Comparison of ENCODE assay signal across 10 mouse cellular contexts in the genomic region with DNA sequence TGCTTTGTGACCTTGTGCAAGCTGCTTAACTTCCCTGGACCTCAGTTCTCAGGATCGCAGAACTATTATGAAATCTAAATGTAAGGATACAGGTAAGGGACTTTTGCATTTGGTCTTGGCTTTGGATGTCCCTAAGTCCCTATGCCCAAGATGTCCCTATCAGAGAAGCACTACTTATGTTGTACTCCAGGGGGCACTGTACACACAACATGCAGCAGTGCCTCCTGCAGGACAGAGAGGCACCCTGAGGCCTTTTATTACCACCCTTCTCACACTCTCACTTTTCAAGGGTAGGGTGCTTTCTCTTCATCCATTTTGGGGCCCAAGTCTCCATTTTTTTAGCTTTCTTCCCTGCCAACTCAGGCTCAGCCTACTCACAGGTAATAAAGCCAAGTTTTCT. TPM values are rescaled to one million over a fixed set of nuclear protein-coding genes. Genes with fewer than 3 reads are reported as not detected.
A peak's percentile ranks its signal among the peaks of the same experiment; 100 is the strongest.
DNase-seq lines count a peak whose midpoint lies in the region; ATAC-seq and TF ChIP-seq lines count a peak whose summit lies in the region.
"Had no signal": no experiment of that assay in that cellular context is flagged by ENCODE, and none has a peak within 500 bp of the region (broad histone marks: within the 10 kb centered on the region; RNA-seq: fewer than 3 reads in every experiment).

No protein-coding gene starts in this region.

- no peaks in the 10 kb centered on the region for H3K4me1 ChIP-seq in liver, embryonic 14.5 days (replicated peaks; ENCODE audit: control insufficient read depth in 2 of 2, insufficient read depth in 2 of 2, low read length in 1 of 2)
- H3K4me1 ChIP-seq in liver, embryonic 11.5 days (replicated peaks; ENCODE audit: control insufficient read depth, insufficient read depth, low read length): no peaks in the 10 kb centered on the region
- H3K4me1 ChIP-seq in ES-E14 (ENCODE audit: control insufficient read depth in 2 of 2, insufficient read depth in 2 of 2, low read length in 2 of 2, poor library complexity in 1 of 2): no peaks in the 10 kb centered on the region
- H3K4me1 ChIP-seq in forebrain, embryonic 14.5 days (ENCODE audit: control insufficient read depth, insufficient read depth, low read length): no peaks in the 10 kb centered on the region
- H3K4me1 ChIP-seq: forebrain, embryonic 10.5 days had no signal

- H3K4me3 ChIP-seq in liver, embryonic 14.5 days (ENCODE audit: insufficient read depth in 1 of 2, low read depth in 2 of 2, low read length in 2 of 2): no peak overlapping the region
- H3K4me3 ChIP-seq in liver, embryonic 11.5 days (ENCODE audit: low read depth, low read length): no peak overlapping the region
- no peak overlapping the region for H3K4me3 ChIP-seq in ES-E14 (ENCODE audit: insufficient read depth in 1 of 2, low read depth in 1 of 2, low read length in 2 of 2, poor library complexity in 1 of 2, severe bottlenecking in 1 of 2)
- H3K4me3 ChIP-seq in forebrain, embryonic 14.5 days (ENCODE audit: low read depth, low read length): no peak overlapping the region
- H3K4me3 ChIP-seq: forebrain, embryonic 10.5 days had no signal

- TF ChIP-seq EP300 in liver, embryonic 14.5 days (IDR thresholded peaks at IDR 0.05; ENCODE audit: low read depth): no peak

- H3K27ac ChIP-seq in liver, embryonic 14.5 days: no peak overlapping the region
- no peak overlapping the region for H3K27ac ChIP-seq in liver, embryonic 11.5 days (ENCODE audit: low read depth, low read length)
- H3K27ac ChIP-seq in ES-E14 (ENCODE audit: insufficient read depth, low read depth, low read length, poor library complexity, severe bottlenecking): no peak overlapping the region
- no peak overlapping the region for H3K27ac ChIP-seq in forebrain, embryonic 14.5 days (ENCODE audit: low read depth, low read length)
- H3K27ac ChIP-seq: forebrain, embryonic 10.5 days; macrophage had no signal

- in situ Hi-C loops in ES-E14 (cut with MboI; ENCODE audit: low sequenced_read_pairs in 2 of 2, unreplicated experiment in 2 of 2): no loop called here

- H3K9ac ChIP-seq in liver, embryonic 14.5 days (replicated peaks): no peak overlapping the region
- no peak overlapping the region for H3K9ac ChIP-seq in liver, embryonic 11.5 days (ENCODE audit: low read depth, low read length)
- H3K9ac ChIP-seq in ES-E14 (ENCODE audit: insufficient read depth, low read depth, low read length, poor library complexity, severe bottlenecking): no peak overlapping the region
- H3K9ac ChIP-seq in forebrain, embryonic 14.5 days (ENCODE audit: low read length): no peak overlapping the region

- DNase-seq in liver, embryonic 14.5 days (ENCODE audit: low read depth in 3 of 3, low spot score in 3 of 3): peak in 1 of 3 experiments; percentile 7
- no peak for DNase-seq in liver, embryonic 11.5 days (ENCODE audit: low spot score)
- peak; percentile 56 for DNase-seq in ES-E14 (ENCODE audit: low read depth, low spot score)
- peak; percentile 31 for DNase-seq in c-Kit-positive CD71-positive TER-119-positive erythroid progenitor cells, embryonic 14.5 days (ENCODE audit: low spot score)
- peak; percentile 83 for DNase-seq in splenic B cell, adult 2 months (ENCODE audit: low read depth, low spot score)
- DNase-seq in forebrain, embryonic 14.5 days (ENCODE audit: low spot score): no peak
- no peak for DNase-seq in right cerebral cortex, postnatal 10 days (ENCODE audit: low spot score in 2 of 2)
- DNase-seq in right cerebral cortex, adult 18-20 months: no peak

- no peaks in the 10 kb centered on the region for H3K9me3 ChIP-seq in liver, embryonic 14.5 days (ENCODE audit: control insufficient read depth, low read length)
- no peaks in the 10 kb centered on the region for H3K9me3 ChIP-seq in liver, embryonic 11.5 days (ENCODE audit: control insufficient read depth, low read length)
- H3K9me3 ChIP-seq in ES-E14 (ENCODE audit: control insufficient read depth, insufficient read depth, low read depth, low read length): no peaks in the 10 kb centered on the region
- H3K9me3 ChIP-seq in forebrain, embryonic 14.5 days (replicated peaks; ENCODE audit: control insufficient read depth, low read length): no peaks in the 10 kb centered on the region
- H3K9me3 ChIP-seq: forebrain, embryonic 10.5 days had no signal

- H3K27me3 ChIP-seq in liver, embryonic 14.5 days (ENCODE audit: control insufficient read depth, insufficient read depth, low read length): no peaks in the 10 kb centered on the region
- H3K27me3 ChIP-seq in liver, embryonic 11.5 days (replicated peaks; ENCODE audit: control insufficient read depth, insufficient read depth, low read length): no peaks in the 10 kb centered on the region
- no peaks in the 10 kb centered on the region for H3K27me3 ChIP-seq in splenic B cell, adult 2 months (ENCODE audit: control insufficient read depth, insufficient read depth, low read length, poor library complexity, severe bottlenecking)
- no peaks in the 10 kb centered on the region for H3K27me3 ChIP-seq in forebrain, embryonic 14.5 days (replicated peaks; ENCODE audit: control insufficient read depth, insufficient read depth, low read length)

- ATAC-seq in liver, embryonic 14.5 days (ENCODE audit: insufficient read depth): no peak
- ATAC-seq in liver, embryonic 11.5 days (replicated peaks; ENCODE audit: low FRiP score): no peak
- ATAC-seq in forebrain, embryonic 14.5 days: no peak

- peak; percentile 81 for TF ChIP-seq CTCF in liver, embryonic 14.5 days (IDR thresholded peaks at IDR 0.05; ENCODE audit: low read depth)

- no peak overlapping the region for H3K4me2 ChIP-seq in liver, embryonic 14.5 days (ENCODE audit: low read depth)
- no peak overlapping the region for H3K4me2 ChIP-seq in liver, embryonic 11.5 days
- no peak overlapping the region for H3K4me2 ChIP-seq in forebrain, embryonic 14.5 days (ENCODE audit: low read length)

- WGBS in liver, embryonic 14.5 days (ENCODE audit: insufficient replicate concordance): 77% methylated on average over 1 of the region's 1 CpGs
- 84% methylated on average over 1 of the region's 1 CpGs for WGBS in liver, embryonic 11.5 days
- 93% methylated on average over 1 of the region's 1 CpGs for WGBS in forebrain, embryonic 14.5 days

- H3K36me3 ChIP-seq in liver, embryonic 14.5 days (replicated peaks; ENCODE audit: control insufficient read depth, insufficient read depth, low read depth): no peaks in the 10 kb centered on the region
- H3K36me3 ChIP-seq in liver, embryonic 11.5 days (ENCODE audit: control insufficient read depth, insufficient read depth, low read length): no peaks in the 10 kb centered on the region
- H3K36me3 ChIP-seq in ES-E14 (ENCODE audit: control insufficient read depth, insufficient read depth, low read length, poor library complexity, severe bottlenecking): no peaks in the 10 kb centered on the region
- H3K36me3 ChIP-seq in splenic B cell, adult 2 months (ENCODE audit: control insufficient read depth, insufficient read depth, low read length, poor library complexity, severe bottlenecking): no peaks in the 10 kb centered on the region
- no peaks in the 10 kb centered on the region for H3K36me3 ChIP-seq in forebrain, embryonic 14.5 days (ENCODE audit: control insufficient read depth, insufficient read depth, low read length)
- H3K36me3 ChIP-seq: forebrain, embryonic 10.5 days had no signal

TF ChIP-seq in ES-E14, 5 proteins besides CTCF, POLR2A, EP300 and RAD21:
- TF ChIP-seq MAFK (IDR thresholded peaks at IDR 0.05; ENCODE audit: insufficient read depth, low read depth, low read length) (no peak), ZNF384 (IDR thresholded peaks at IDR 0.05; ENCODE audit: low read depth, low read length) (no peak), ZC3H11A (IDR thresholded peaks at IDR 0.05; ENCODE audit: borderline replicate concordance, low read depth, low read length) (no peak), HCFC1 (IDR thresholded peaks at IDR 0.05; ENCODE audit: borderline replicate concordance, insufficient read depth, low read length) (no peak), CHD2 (IDR thresholded peaks at IDR 0.05; ENCODE audit: low read depth, low read length) (no peak)

RNA-seq across cellular contexts. Expression of a gene that starts 15.8 kb away (rescaled TPM):
- polyA plus RNA-seq in liver, embryonic 14.5 days (2012; rRNA removed): not detected in 2 replicates
- polyA plus RNA-seq in liver, embryonic 14.5 days (2014; fragmentation: Nextera tagmentation; extraction: Ambion mirVana): not detected in 2 replicates
- polyA plus RNA-seq in liver, embryonic 11.5 days (2014; fragmentation: Nextera tagmentation; extraction: Ambion mirVana): not detected in 2 replicates
- total RNA-seq in ES-E14 (2012; rRNA removed): not detected in 2 replicates
- not detected in 2 replicates for polyA plus RNA-seq in forebrain, embryonic 14.5 days (2014; fragmentation: Nextera tagmentation; extraction: Ambion mirVana)
- polyA plus RNA-seq: forebrain, embryonic 10.5 days; macrophage had no signal

RNA-seq across cellular contexts. Expression of a gene that starts 44.0 kb away (rescaled TPM):
- 1.0 and 1.3 TPM in 2 replicates for polyA plus RNA-seq in liver, embryonic 14.5 days (2012; rRNA removed)
- 0.74 and 0.87 TPM in 2 replicates for polyA plus RNA-seq in liver, embryonic 14.5 days (2014; fragmentation: Nextera tagmentation; extraction: Ambion mirVana)
- polyA plus RNA-seq in liver, embryonic 11.5 days (2014; fragmentation: Nextera tagmentation; extraction: Ambion mirVana): 3.7 and 4.8 TPM in 2 replicates
- 0.13 TPM in 1 of 2 replicates, not detected in the other for total RNA-seq in ES-E14 (2012; rRNA removed)
- 0.37 and 0.55 TPM in 2 replicates for polyA plus RNA-seq in forebrain, embryonic 14.5 days (2014; fragmentation: Nextera tagmentation; extraction: Ambion mirVana)

Comparison
In these comparisons a context has a peak if more than half of its experiments do, and no peak if none do; other contexts are left out.
1. DNase-seq: peak in ES-E14 (single experiment), c-Kit-positive CD71-positive TER-119-positive erythroid progenitor cells, embryonic 14.5 days (single experiment) and splenic B cell, adult 2 months (single experiment); none in liver, embryonic 11.5 days (single experiment), forebrain, embryonic 14.5 days (single experiment), right cerebral cortex, postnatal 10 days (0 of 2) and right cerebral cortex, adult 18-20 months (single experiment).